Mouse (Mus musculus): ENCODE data around the gene Smurf1. TPM values are rescaled to one million over a fixed set of nuclear protein-coding genes. Genes with fewer than 3 reads are reported as not detected.
A peak's percentile ranks its signal among the peaks of the same experiment; 100 is the strongest.

Smurf1 gene
- polyA plus RNA-seq, 1 experiment from 2014 or later: 25.8 TPM

DNA sequence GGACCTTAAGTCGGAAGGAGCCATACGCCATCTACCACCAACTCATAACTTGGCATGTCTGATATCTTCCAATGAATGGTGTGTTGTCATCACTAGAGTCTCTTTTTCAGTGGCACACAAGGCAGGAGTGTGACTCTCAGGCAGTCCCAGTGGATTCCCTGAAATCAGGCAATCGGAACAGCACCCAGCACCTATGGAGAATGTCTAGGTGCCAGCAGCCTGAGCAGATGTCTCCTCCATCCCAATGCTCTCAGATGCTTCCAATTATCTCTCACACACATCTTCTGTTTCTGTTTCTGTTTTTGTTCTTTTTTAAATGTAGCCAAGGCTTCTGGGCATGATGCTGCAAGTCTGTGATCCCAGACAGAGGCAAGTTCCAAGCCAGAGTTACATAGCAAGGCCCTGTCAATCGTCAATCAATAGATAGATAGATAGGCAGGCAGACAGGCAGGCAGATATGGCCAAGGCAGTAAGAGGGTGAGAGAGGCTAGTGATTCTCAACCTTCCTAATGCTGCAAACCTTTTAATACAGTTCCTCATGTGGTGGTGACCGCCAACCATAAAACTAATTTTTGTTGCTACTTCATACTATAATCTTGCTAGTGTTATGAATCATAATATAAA, 15.1 kb downstream of the Smurf1 start:
- ATAC-seq (ENCODE audit: low read depth): no peak
- Histone ChIP-seq H3K4me1 (replicated peaks) (peaks cover 40% of the 10 kb centered on the region), H3K9ac (no peak overlapping the region), H3K4me2 (no peak overlapping the region), H3K27ac (replicated peaks) (no peak overlapping the region), H3K9me3 (no peaks in the 10 kb centered on the region), H3K27me3 (no peaks in the 10 kb centered on the region), H3K4me3 (no peak overlapping the region), H3K36me3 (no peaks in the 10 kb centered on the region)
- 96% methylated on average over 5 of the region's 5 CpGs for WGBS

DNA sequence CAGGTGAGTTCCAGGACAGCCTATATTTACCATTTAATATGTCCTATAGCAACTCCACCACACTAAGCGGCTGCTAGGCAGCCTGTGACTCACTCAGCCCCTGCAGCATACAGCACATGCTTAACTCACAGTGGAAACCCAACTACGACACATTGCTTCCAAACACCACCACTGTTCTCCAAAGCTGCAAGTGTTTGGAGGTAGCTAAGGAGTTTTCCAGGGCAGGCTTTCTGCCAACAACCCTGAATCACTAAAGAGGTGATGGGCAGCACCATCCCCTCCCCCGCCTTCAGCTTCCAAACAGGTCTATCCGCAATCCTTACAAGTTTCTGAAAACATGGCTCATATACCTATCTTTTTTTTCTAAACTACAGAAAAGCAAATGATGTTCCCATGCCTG, 15.8 kb downstream of the Smurf1 start:
- peaks cover 37% of the 10 kb centered on the region for H3K4me1 ChIP-seq (replicated peaks)
- H3K27me3 ChIP-seq: no peaks in the 10 kb centered on the region
- no peak overlapping the region for H3K27ac ChIP-seq (replicated peaks)
- H3K9me3 ChIP-seq: no peaks in the 10 kb centered on the region
- H3K36me3 ChIP-seq: no peaks in the 10 kb centered on the region
- no peak overlapping the region for H3K4me2 ChIP-seq
- H3K4me3 ChIP-seq: no peak overlapping the region
- WGBS: 87% methylated on average over 4 of the region's 4 CpGs
- H3K9ac ChIP-seq: no peak overlapping the region
- no peak for ATAC-seq (ENCODE audit: low read depth)

DNA sequence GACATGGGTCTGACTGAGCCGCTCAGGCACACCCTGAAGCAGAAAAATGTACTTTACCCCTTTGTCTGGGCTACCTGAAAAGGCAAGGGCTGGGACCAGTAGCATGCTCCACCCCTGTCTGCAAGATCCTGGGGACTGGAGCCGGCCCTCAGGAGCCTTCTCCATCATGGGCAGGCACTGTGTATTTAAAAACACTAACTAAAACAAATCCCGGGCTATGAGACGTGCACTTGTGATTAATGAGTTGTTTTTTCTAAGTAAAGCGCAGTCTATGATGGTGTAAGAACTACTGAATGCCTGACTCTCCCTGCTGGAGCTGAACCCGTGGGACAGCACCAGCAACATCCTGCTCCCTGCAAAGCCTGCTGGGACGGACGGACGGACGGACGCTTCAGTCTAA, 17.2 kb downstream of the Smurf1 start:
- H3K4me3 ChIP-seq: no peak overlapping the region
- no peaks in the 10 kb centered on the region for H3K9me3 ChIP-seq
- H3K4me2 ChIP-seq: no peak overlapping the region
- H3K9ac ChIP-seq: no peak overlapping the region
- peaks cover 31% of the 10 kb centered on the region for H3K4me1 ChIP-seq (replicated peaks)
- H3K27me3 ChIP-seq: no peaks in the 10 kb centered on the region
- no peak for ATAC-seq (ENCODE audit: low read depth)
- WGBS: 66% methylated on average over 11 of the region's 11 CpGs
- no peaks in the 10 kb centered on the region for H3K36me3 ChIP-seq
- no peak overlapping the region for H3K27ac ChIP-seq (replicated peaks)

DNA sequence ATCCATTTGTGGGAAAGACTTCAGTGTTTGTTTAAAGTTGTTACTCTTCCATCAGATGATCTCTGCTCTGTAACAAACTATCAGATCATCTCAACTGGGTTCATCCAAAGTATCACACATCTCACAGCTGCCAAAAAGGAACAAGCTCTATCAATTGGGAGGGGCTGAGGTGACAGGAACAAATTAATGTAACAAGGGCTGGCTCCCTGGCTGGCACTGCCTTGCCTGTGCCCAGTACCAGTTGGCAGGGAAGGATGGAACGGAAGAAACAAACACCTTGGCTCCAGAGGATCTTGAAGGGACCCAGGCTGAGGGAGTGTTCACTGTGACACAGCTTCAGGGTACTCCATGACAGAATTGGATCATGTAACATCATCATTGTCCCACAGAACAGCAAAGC, 17.6 kb downstream of the Smurf1 start:
- Histone ChIP-seq H3K4me3 (no peak overlapping the region), H3K4me2 (no peak overlapping the region), H3K4me1 (replicated peaks) (peaks cover 29% of the 10 kb centered on the region), H3K27ac (replicated peaks) (no peak overlapping the region), H3K27me3 (no peaks in the 10 kb centered on the region), H3K9ac (no peak overlapping the region), H3K9me3 (no peaks in the 10 kb centered on the region), H3K36me3 (no peaks in the 10 kb centered on the region)
- no peak for ATAC-seq (ENCODE audit: low read depth)
- WGBS: 84% methylated on average over 1 of the region's 1 CpGs

DNA sequence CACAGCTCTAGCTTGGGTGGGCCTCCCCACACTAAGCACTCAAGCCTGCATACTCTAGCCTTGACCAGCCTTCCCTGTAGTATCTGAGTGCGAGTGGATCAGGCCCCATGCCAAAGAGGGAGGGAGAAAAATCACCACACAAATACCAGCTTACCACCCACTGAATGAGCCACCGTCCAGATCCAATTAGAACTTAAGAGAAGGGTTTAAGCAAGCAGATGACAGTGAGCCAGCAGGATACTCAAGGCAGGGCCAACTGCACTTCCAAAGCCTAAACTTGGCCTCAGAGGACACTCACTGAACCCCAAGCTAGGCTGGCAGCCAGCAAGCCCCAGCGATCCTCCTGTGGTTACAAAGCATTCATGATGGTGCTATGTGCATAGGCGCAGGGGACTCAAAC, 19.6 kb downstream of the Smurf1 start:
- 82% methylated on average over 4 of the region's 4 CpGs for WGBS
- ATAC-seq (ENCODE audit: low read depth): no peak
- H3K27ac ChIP-seq (replicated peaks): no peak overlapping the region

DNA sequence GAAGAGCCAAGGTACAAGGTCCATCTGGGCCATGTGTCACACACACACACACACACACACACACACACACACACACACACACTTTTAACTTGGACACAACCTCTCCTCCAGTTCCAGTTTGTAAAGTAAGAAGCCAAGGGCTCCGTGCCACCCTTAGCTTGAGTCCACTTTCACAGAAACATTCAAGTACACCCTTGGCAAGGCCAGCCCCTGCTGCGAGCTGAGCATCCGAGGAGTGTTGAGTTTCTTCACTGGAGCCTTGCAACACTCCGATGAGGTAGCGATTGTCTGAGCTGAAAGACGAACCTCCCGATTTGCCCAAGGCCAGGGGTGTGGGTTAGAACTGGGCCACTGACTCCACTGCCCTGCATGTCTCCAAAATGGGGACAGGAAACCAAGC, 20.7 kb downstream of the Smurf1 start:
- H3K36me3 ChIP-seq: no peaks in the 10 kb centered on the region
- ATAC-seq (ENCODE audit: low read depth): no peak
- H3K9me3 ChIP-seq: no peaks in the 10 kb centered on the region
- H3K27ac ChIP-seq (replicated peaks): no peak overlapping the region
- WGBS: 95% methylated on average over 7 of the region's 7 CpGs
- no peak overlapping the region for H3K9ac ChIP-seq
- H3K27me3 ChIP-seq: no peaks in the 10 kb centered on the region
- H3K4me2 ChIP-seq: no peak overlapping the region
- no peak overlapping the region for H3K4me3 ChIP-seq
- H3K4me1 ChIP-seq (replicated peaks): peaks cover 40% of the 10 kb centered on the region

More for the DNA sequence above, 19.6 kb downstream of the Smurf1 start:
- Histone ChIP-seq H3K36me3 (no peaks in the 10 kb centered on the region), H3K4me1 (replicated peaks) (peaks cover 33% of the 10 kb centered on the region), H3K27me3 (no peaks in the 10 kb centered on the region), H3K4me3 (no peak overlapping the region), H3K4me2 (no peak overlapping the region), H3K9me3 (no peaks in the 10 kb centered on the region), H3K9ac (no peak overlapping the region)

DNA sequence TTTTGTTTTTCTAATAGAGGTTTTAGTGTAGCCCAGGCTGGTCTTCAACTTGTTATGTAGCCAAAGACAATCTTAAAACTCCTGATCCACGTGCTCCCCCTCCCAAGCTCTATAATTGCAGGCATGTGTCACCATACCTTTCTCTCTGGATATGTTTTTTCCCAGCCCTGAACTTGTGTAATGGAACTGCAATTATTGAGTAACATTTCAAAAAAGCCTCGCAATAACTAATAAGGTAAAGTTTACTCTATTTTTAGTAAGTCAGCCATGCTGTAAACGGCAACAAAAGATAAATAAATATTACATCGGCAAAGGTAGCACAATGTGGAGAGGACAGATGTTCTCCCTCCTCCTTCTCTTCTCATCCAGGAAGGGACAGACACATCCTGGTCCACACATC, 21.3 kb downstream of the Smurf1 start:
- no peak for ATAC-seq (ENCODE audit: low read depth)
- Histone ChIP-seq H3K4me3 (no peak overlapping the region), H3K4me2 (no peak overlapping the region), H3K36me3 (no peaks in the 10 kb centered on the region), H3K9me3 (no peaks in the 10 kb centered on the region), H3K27me3 (no peaks in the 10 kb centered on the region), H3K4me1 (replicated peaks) (peaks cover 38% of the 10 kb centered on the region), H3K9ac (no peak overlapping the region), H3K27ac (replicated peaks) (no peak overlapping the region)
- WGBS: 87% methylated on average over 4 of the region's 4 CpGs

DNA sequence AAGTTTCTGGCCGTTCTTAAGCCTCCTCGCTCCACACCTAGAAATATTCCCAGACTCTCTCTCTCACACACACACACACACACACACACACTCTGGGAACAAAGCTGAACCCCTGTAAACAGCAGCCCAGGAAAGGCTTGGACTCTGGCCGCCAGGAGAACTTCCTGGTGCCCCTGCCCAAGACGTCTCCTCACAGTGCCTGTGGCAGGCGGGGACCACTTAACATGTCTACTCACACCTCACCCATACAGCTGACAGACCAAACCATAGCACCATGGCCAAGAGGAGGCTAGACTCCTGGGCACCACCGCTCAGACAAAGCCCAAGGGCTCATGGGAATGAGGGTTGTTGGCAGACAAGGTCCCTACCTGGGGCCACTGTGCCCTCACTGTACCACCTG, 22.3 kb downstream of the Smurf1 start:
- no peak overlapping the region for H3K4me3 ChIP-seq
- H3K27ac ChIP-seq (replicated peaks): no peak overlapping the region
- H3K36me3 ChIP-seq: no peaks in the 10 kb centered on the region
- H3K4me1 ChIP-seq (replicated peaks): peaks cover 29% of the 10 kb centered on the region
- no peak overlapping the region for H3K9ac ChIP-seq
- no peaks in the 10 kb centered on the region for H3K9me3 ChIP-seq
- ATAC-seq (ENCODE audit: low read depth): no peak
- no peak overlapping the region for H3K4me2 ChIP-seq
- 91% methylated on average over 6 of the region's 6 CpGs for WGBS
- no peaks in the 10 kb centered on the region for H3K27me3 ChIP-seq

DNA sequence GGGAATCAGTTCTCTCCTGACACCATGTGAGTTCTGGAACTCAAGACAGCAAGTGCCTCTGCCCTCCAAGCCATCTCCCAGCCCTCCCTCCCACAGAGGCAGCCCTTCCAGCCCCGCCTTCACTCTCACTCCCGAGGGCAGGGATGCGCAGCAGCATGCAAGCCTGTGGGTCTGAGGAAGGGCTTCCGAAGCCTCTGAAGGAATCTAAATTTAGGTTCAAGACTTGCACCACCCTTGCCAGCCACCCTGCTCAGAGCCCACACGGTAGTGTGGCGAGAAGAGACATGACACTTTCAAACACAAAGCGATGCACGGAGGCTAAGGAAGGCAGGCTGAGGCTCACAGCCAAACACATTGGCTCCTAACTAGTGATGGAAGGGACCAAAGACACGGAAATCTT, 23.2 kb downstream of the Smurf1 start:
- Histone ChIP-seq H3K9ac (no peak overlapping the region), H3K4me1 (replicated peaks) (peaks cover 25% of the 10 kb centered on the region), H3K4me3 (no peak overlapping the region), H3K9me3 (no peaks in the 10 kb centered on the region), H3K36me3 (no peaks in the 10 kb centered on the region), H3K27ac (replicated peaks) (no peak overlapping the region), H3K27me3 (no peaks in the 10 kb centered on the region), H3K4me2 (no peak overlapping the region)
- no peak for ATAC-seq (ENCODE audit: low read depth)
- WGBS: 78% methylated on average over 9 of the region's 9 CpGs

DNA sequence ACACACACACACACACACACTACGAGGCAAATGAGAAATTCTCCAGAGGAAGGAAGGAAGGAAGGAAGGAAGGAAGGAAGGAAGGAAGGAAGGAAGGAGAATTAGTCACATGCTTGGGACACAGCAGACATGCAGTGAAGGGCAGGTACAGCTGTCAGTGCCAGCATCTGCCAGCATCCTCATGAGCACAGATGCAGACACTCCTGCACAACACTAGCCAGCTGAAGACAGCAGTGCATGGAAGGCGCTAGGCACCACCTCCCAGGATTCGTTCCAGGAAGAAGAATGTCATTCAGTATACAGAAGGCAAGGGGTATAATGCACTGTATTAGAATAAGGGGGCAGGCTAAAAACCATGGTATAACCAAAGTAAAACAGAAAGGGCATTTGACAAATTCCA, 24.7 kb downstream of the Smurf1 start:
- peak overlapping the region; percentile 52 for H3K27ac ChIP-seq (replicated peaks)
- no peak overlapping the region for H3K9ac ChIP-seq
- no peaks in the 10 kb centered on the region for H3K36me3 ChIP-seq
- H3K4me3 ChIP-seq: no peak overlapping the region
- WGBS: 55% methylated on average over 3 of the region's 3 CpGs
- ATAC-seq (ENCODE audit: low read depth): peak; percentile 58; the same call in 1 of the 2 replicates
- H3K27me3 ChIP-seq: no peaks in the 10 kb centered on the region
- H3K9me3 ChIP-seq: no peaks in the 10 kb centered on the region
- peaks cover 34% of the 10 kb centered on the region for H3K4me1 ChIP-seq (replicated peaks)
- no peak overlapping the region for H3K4me2 ChIP-seq

DNA sequence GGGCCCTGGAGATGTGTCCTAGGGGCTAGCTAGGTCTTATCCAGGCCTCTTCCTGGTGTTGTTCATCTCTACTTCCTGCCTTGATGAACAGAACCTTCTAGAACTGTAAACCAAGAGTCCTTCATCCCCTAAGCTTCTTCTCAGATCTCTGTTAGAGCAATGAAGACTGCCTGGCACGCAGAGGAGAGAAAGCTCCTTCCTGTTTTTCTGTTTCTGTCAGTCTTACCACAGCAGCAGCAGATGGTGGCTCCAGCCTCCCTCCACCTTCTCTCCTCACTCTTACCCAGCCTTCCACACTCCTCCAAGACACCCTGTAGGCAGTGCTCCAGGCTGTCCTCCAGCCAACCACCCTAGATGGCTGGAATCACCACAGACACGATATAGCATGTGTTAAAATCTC, 28.3 kb downstream of the Smurf1 start:
- 92% methylated on average over 2 of the region's 2 CpGs for WGBS
- Histone ChIP-seq H3K36me3 (no peaks in the 10 kb centered on the region), H3K27me3 (no peaks in the 10 kb centered on the region), H3K9me3 (no peaks in the 10 kb centered on the region), H3K4me1 (replicated peaks) (peaks cover 46% of the 10 kb centered on the region), H3K4me2 (no peak overlapping the region), H3K9ac (no peak overlapping the region), H3K27ac (replicated peaks) (no peak overlapping the region), H3K4me3 (no peak overlapping the region)
- no peak for ATAC-seq (ENCODE audit: low read depth)

DNA sequence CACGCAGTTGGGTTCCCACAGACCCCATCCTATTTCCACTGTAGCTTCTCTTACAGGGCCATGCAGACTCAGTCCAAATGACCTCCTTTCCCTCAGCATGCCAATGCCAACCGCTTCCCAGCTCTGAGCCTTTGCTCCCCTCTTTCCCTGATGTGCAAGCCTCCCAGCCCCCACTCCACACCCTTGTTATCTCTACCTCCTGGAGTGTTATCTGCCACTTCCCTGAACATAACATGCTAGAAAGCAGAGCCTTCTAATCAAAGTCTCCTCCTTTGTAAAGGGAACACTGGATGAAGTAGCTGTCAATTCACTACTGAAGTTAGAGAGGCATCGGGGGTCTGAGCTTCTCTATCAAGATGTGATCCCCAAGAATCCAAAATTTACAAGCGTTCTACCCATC, 32.2 kb downstream of the Smurf1 start:
- Histone ChIP-seq H3K4me1 (replicated peaks) (peaks cover 42% of the 10 kb centered on the region), H3K4me3 (no peak overlapping the region), H3K9ac (no peak overlapping the region), H3K27ac (replicated peaks) (no peak overlapping the region), H3K36me3 (no peaks in the 10 kb centered on the region), H3K4me2 (no peak overlapping the region), H3K27me3 (no peaks in the 10 kb centered on the region), H3K9me3 (no peaks in the 10 kb centered on the region)
- 76% methylated on average over 4 of the region's 4 CpGs for WGBS
- ATAC-seq (ENCODE audit: low read depth): no peak

DNA sequence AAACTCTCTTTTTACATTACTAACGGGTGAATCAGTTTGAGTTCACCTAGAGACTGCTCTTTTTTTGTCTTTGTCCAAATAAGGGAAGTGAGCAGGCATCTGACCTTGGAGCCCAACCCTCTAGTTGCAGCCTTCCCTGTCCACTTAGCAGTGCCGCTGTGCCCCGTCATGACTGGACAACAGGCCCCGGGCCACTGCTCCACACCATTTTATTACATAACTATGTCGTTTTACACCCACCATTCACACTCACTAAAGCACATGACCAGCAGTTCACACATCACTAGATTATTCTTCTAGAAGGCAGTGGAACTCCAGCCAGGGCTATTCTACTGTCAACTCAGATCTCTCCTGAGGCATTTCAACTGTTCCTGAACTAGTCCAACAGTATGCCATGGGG, 33.8 kb downstream of the Smurf1 start:
- Histone ChIP-seq H3K9ac (no peak overlapping the region), H3K27ac (replicated peaks) (no peak overlapping the region), H3K4me3 (no peak overlapping the region), H3K9me3 (no peaks in the 10 kb centered on the region), H3K4me2 (no peak overlapping the region), H3K36me3 (no peaks in the 10 kb centered on the region; the same call in 1 of the 2 replicates), H3K27me3 (no peaks in the 10 kb centered on the region), H3K4me1 (replicated peaks) (peaks cover 43% of the 10 kb centered on the region)
- whole genome bisulfite sequencing: 74% methylated on average over 5 of the region's 5 CpGs
- ATAC-seq (ENCODE audit: low read depth): no peak

Data from neural tube, embryonic 13.5 days (tissue).